Mouse (Mus musculus) brain, embryonic 14.5 days (tissue): Measurements from ENCODE around the gene Gna14.

Source experiments
- CTCF ChIP-seq: fragments of 200-500 bp; IDR thresholded peaks from 2 replicates; pipeline ENCODE4 v1.5.1; 2012; ENCODE audit warnings: inconsistent platforms, mild to moderate bottlenecking, moderate library complexity, borderline replicate concordance; ENCODE audit not compliant: insufficient read depth, insufficient read length; ENCODE audit errors: extremely low read depth
- POLR2A ChIP-seq: fragments of 200-500 bp; IDR thresholded peaks from 2 replicates; pipeline ENCODE4 v1.6.1; 2012; ENCODE audit warnings: mild to moderate bottlenecking, inconsistent platforms, borderline replicate concordance; ENCODE audit not compliant: poor library complexity, insufficient read depth, insufficient read length, severe bottlenecking; ENCODE audit errors: extremely low read depth

DNA sequence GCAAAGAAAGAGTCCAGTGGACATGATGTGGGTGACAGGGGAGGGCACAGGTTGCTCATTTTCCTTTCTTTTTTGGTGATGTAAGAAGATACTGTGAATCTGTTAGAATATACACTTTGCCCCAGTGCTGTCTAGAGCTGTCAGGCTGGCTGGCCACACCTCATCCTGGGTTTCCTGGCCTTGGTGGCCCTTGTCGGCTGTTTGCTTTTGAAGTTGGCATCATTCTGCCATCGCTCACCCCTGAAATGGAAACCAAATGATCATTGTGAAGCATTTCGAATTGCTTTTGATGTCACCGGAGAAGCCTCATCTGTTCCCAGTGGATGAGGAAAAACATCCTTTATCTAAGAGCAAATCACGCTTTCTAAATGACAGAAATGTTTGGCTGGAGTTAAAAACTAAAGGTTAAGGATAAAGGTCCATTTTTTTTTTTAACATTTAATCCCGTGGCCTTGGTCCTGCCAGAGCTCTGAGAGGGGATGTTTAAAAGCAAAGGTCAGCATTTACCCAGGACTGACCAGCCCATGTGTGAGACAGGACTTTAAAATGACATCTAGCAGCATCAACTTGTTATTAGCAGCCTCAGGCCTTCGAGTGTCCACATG, 144.2 kb downstream of the Gna14 start:
- no peak for TF ChIP-seq CTCF
- no peak for TF ChIP-seq POLR2A
